Mouse (Mus musculus) activated CD4-positive, CD25-positive, alpha-beta regulatory T cell, adult 9 weeks (primary cell): Measurements from ENCODE around the gene Olfr965. TPM values are rescaled to one million over a fixed set of nuclear protein-coding genes. Genes with fewer than 3 reads are reported as not detected.

Experiments
- polyA plus RNA-seq: library from polyadenylated mRNA; unstranded; fragments of 100-300 nt; shearing (Covaris generic); gene quantifications from one replicate; pipeline ENCODE4 v1.2.1, GENCODE M21; 2017

Gene Olfr965
- polyA plus RNA-seq: not detected

DNA sequence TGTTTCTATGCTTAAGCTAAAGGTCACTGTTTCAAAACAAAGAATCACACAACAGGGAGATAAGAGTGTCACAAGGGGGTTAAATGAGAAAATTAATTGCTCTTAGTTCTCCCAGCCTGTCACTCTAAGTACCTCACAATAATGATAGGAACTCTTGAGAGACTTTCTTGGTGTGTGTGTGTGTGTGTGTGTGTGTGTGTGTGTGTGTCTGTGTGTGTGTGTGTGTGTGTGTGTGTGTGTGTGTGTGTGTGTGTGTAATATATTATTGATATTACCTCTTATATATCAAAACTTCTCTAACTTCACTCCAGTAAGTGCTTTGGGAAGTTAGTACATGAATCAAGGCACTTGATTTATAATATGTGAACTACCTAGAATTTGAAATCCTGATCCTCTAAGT is at the start of gene Olfr965:
TSS of gene Olfr965 (plus strand) at position 301 of the 400 bp plus-strand sequence.

DNA sequence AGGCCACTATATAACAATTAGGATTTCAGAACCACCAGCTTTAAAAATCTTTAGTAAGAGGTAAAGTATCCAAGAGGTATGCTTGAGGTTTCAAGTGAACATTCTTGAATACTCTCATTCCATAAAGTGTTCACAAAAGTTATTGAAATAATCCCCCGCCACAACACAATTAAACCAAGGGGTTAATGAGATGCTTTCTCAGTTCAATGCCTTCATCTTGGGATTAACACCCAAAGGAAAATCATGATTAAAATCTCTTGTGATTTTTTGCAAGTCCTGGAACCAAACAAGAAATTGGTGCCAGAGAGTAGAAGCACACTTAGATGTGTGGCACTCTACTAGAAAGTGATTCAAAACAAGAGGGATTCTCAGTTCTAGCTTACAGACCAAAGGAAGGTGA is 44.2 kb upstream of the Olfr965 start, which contains the start of gene Olfr963:
TSS of gene Olfr963 (plus strand) at position 301 of the 400 bp plus-strand sequence.

DNA sequence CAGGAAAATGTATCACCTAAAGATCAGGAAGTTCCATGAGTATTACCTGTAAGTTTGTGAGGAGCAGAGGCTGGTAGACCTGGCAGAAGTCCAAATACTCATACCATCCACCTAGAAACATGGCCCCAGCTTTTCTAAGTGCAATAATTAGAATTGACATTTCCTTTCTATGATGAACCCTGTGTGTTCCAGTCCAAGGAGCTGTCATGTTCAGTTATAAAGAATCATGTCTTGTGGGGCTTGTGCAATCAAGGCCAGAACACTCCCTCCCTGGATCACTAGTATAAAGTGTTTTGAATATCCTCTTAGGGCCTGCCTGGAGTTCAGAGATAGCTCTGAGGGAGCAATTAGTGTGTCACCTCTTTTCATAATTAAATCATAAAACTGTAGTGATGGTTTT is 4.1 kb upstream of the Olfr965 start, which contains the start of gene Olfr149:
TSS of gene Olfr149 (minus strand) at position 101 of the 400 bp plus-strand sequence.

DNA sequence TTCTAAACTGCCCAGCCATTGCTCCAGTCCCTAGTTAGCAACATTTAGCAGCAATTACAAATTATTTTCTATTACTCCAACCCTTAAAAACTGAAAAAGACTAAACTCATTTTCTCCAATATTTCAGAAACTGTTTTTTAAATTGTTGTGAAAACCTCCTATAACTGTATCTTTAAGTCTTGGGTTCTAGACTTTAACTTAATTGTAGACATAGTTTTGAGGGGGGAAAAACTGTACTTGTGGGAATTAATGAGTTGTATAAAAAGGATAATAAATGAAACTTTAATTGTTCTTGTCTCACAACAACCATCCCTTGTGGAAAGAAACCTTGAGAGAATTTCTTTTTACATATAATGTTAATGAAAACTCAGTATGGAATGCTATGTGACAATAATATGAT is 19.5 kb downstream of the Olfr965 start, which contains the start of gene Olfr150:
TSS of gene Olfr150 (plus strand) at position 301 of the 400 bp plus-strand sequence.

DNA sequence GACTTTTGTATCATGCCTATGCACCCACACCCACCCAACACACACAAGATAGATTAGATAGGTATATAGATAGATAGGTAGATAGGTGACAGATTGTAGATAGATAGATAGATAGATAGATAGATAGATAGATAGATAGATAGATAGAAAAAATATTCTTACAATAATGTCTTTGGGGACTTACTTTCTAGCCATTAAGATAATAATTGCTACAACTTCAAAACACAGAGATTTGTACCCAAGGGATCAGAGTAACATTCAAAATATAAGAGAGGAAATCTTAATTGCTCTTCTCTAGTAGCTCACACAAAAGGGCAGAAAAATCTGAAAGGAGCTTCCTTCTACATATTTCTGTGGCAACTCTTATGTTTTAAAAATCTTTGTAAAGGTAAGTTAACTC is 34.8 kb downstream of the Olfr965 start, which contains the start of gene Olfr967:
TSS of gene Olfr967 (plus strand) at position 301 of the 400 bp plus-strand sequence.

Other genes with a start within 250 kb of the Olfr965 start
- not detected for gene Olfr955, start 239.4 kb upstream of the Olfr965 start, polyA plus RNA-seq
- gene Olfr44, start 217.4 kb upstream of the Olfr965 start, polyA plus RNA-seq: not detected
- not detected for gene Olfr957, start 195.5 kb upstream of the Olfr965 start, polyA plus RNA-seq
- not detected for gene Olfr958, start 157.3 kb upstream of the Olfr965 start, polyA plus RNA-seq
- gene Olfr959, start 135.8 kb upstream of the Olfr965 start, polyA plus RNA-seq: not detected
- not detected for gene AW551984, start 107.0 kb upstream of the Olfr965 start, polyA plus RNA-seq
- gene Olfr148, start 100.7 kb upstream of the Olfr965 start, polyA plus RNA-seq: not detected
- not detected for gene Olfr960, start 90.0 kb upstream of the Olfr965 start, polyA plus RNA-seq
- gene Olfr961, start 66.3 kb upstream of the Olfr965 start, polyA plus RNA-seq: not detected
- gene Olfr963, start 44.1 kb upstream of the Olfr965 start, polyA plus RNA-seq: not detected
- gene Olfr149, start 4.2 kb upstream of the Olfr965 start, polyA plus RNA-seq: not detected
- gene Olfr150, start 19.6 kb downstream of the Olfr965 start, polyA plus RNA-seq: not detected
- not detected for gene Olfr967, start 34.9 kb downstream of the Olfr965 start, polyA plus RNA-seq
- not detected for gene Olfr968, start 71.9 kb downstream of the Olfr965 start, polyA plus RNA-seq
- not detected for gene Olfr969, start 79.6 kb downstream of the Olfr965 start, polyA plus RNA-seq
- not detected for gene Olfr970, start 97.5 kb downstream of the Olfr965 start, polyA plus RNA-seq
- not detected for gene Olfr971, start 125.5 kb downstream of the Olfr965 start, polyA plus RNA-seq
- gene Olfr972, start 155.1 kb downstream of the Olfr965 start, polyA plus RNA-seq: not detected
- gene Olfr229, start 196.0 kb downstream of the Olfr965 start, polyA plus RNA-seq: not detected
- not detected for gene Olfr974, start 226.1 kb downstream of the Olfr965 start, polyA plus RNA-seq
- gene Olfr975, start 240.7 kb downstream of the Olfr965 start, polyA plus RNA-seq: not detected
- gene Olfr976, start 249.8 kb downstream of the Olfr965 start, polyA plus RNA-seq: not detected